Mouse (Mus musculus) spleen, adult 2 months (tissue): ENCODE measurements around the gene Ankrd63.

ENCODE experiments used
- CTCF ChIP-seq: fragments of 200-500 bp; IDR thresholded peaks from 2 replicates; pipeline ENCODE4 v1.5.1; 2011; ENCODE audit warnings: mild to moderate bottlenecking, inconsistent platforms; ENCODE audit not compliant: insufficient read depth, insufficient read length, insufficient replicate concordance; ENCODE audit errors: extremely low read depth
- POLR2A ChIP-seq: fragments of 200-500 bp; IDR thresholded peaks from 2 replicates; pipeline ENCODE4 v1.6.1; 2011; ENCODE audit warnings: low read depth, low read length, inconsistent platforms

DNA sequence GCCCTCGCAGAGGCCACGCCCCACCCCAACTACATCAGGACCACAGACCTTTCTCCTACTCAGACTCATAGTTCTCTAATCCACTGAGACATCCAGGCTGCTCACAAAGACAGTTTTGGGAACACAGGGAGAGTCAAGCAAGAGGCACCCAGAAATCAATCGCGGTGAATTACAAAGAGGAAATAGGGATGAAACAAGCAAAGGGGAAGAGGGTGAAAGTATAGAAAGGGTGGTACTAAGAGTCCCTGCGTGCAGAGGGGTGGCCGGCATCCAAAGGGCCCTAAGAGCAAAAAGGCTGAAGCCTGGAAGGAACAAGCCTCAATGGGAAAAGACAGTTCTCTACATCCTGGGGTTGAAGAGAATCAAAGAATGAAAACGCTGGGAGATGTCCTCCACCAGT is 40.9 kb upstream of the Ankrd63 start:
- TF ChIP-seq POLR2A (no peak), CTCF (no peak)
